ENCODE assay signal across 16 mouse cellular contexts in the genomic region with DNA sequence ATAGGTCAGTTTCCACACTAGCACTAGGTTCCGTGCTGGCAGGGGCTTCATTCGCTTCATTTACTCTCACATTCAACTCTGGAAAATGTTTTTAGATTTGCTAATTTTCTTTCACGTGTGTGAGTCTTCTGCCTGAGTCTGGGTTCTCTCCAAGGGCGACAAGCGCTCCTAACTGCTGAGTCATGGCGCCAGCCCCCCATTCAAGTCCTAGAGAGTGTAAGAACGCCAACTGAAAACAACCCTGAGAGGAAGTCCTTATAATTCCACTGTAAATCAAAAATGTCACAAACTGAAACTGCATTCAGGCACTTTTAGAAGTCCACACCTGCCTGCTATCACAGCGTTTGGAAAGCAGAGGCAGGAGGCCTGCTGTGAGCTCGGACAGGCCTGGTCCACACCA. TPM values are rescaled to one million over a fixed set of nuclear protein-coding genes. Genes with fewer than 3 reads are reported as not detected.
DNase-seq lines count a peak whose midpoint lies in the region; ATAC-seq lines count a peak whose summit lies in the region.
"Had no signal": no experiment of that assay in that cellular context is flagged by ENCODE, and none has a peak within 500 bp of the region (broad histone marks: within the 10 kb centered on the region; RNA-seq: fewer than 3 reads in every experiment).

No protein-coding gene starts in this region.

- H3K4me1 ChIP-seq in midbrain, embryonic 11.5 days (ENCODE audit: control insufficient read depth, insufficient read depth, low read length), result no peaks in the 10 kb centered on the region
- H3K4me1 ChIP-seq in midbrain, embryonic 13.5 days (replicated peaks), result peaks cover 4% of the 10 kb centered on the region; the same call in 1 of the 2 replicates

- 76% methylated on average over 9 of the region's 9 CpGs for WGBS in midbrain, embryonic 11.5 days
- WGBS in midbrain, embryonic 13.5 days, result 72% methylated on average over 9 of the region's 9 CpGs

- H3K27ac ChIP-seq in midbrain, embryonic 11.5 days (ENCODE audit: low read depth, low read length), result no peak overlapping the region
- no peak overlapping the region for H3K27ac ChIP-seq in midbrain, embryonic 13.5 days
- H3K27ac ChIP-seq: embryonic facial prominence, embryonic 13.5 days; heart, embryonic 15.5 days; midbrain, embryonic 15.5 days; neural tube, embryonic 15.5 days had no signal

- H3K9ac ChIP-seq in midbrain, embryonic 11.5 days (ENCODE audit: low read length), result no peak overlapping the region
- no peak overlapping the region for H3K9ac ChIP-seq in midbrain, embryonic 13.5 days (replicated peaks)
- H3K9ac ChIP-seq: embryonic facial prominence, embryonic 13.5 days; heart, embryonic 15.5 days; lung, embryonic 14.5 days; midbrain, embryonic 15.5 days; neural tube, embryonic 15.5 days had no signal

- H3K36me3 ChIP-seq in midbrain, embryonic 11.5 days (ENCODE audit: control insufficient read depth, insufficient read depth, low read length), result no peaks in the 10 kb centered on the region
- H3K36me3 ChIP-seq in midbrain, embryonic 13.5 days, result peaks cover 11% of the 10 kb centered on the region

- ATAC-seq in midbrain, embryonic 11.5 days (ENCODE audit: low FRiP score), result no peak
- no peak for ATAC-seq in midbrain, embryonic 13.5 days
- ATAC-seq in granulocyte monocyte progenitor cell, adult 5-6 weeks (replicated peaks; ENCODE audit: poor library complexity, severe bottlenecking), result peak; percentile 61
- ATAC-seq: midbrain, embryonic 15.5 days had no signal

- H3K9me3 ChIP-seq in midbrain, embryonic 11.5 days (ENCODE audit: control insufficient read depth, low read length), result no peaks in the 10 kb centered on the region
- no peaks in the 10 kb centered on the region for H3K9me3 ChIP-seq in midbrain, embryonic 13.5 days
- H3K9me3 ChIP-seq: embryonic facial prominence, embryonic 13.5 days; heart, embryonic 15.5 days; midbrain, embryonic 15.5 days; neural tube, embryonic 15.5 days had no signal

- H3K4me2 ChIP-seq in midbrain, embryonic 11.5 days, result no peak overlapping the region
- no peak overlapping the region for H3K4me2 ChIP-seq in midbrain, embryonic 13.5 days (replicated peaks)
- H3K4me2 ChIP-seq: embryonic facial prominence, embryonic 13.5 days; heart, embryonic 15.5 days; lung, embryonic 14.5 days; midbrain, embryonic 15.5 days; neural tube, embryonic 15.5 days had no signal

- peak; percentile 26 to 43 for DNase-seq in frontal cortex, postnatal 36 days (ENCODE audit: low spot score in 2 of 2)
- no peak for DNase-seq in frontal cortex, postnatal 25 days (ENCODE audit: low spot score in 2 of 2)
- DNase-seq in midbrain, embryonic 11.5 days (ENCODE audit: low spot score, missing footprints), result peak; percentile 65
- DNase-seq in R1 (ENCODE audit: low read depth, low spot score), result peak; percentile 77
- no peak for DNase-seq in natural killer cell, adult 2 months (ENCODE audit: low spot score in 2 of 2)
- DNase-seq in layer of hippocampus, postnatal 14 days (ENCODE audit: low spot score in 2 of 2), result no peak
- DNase-seq: B cell, adult 2 months; cerebellum, adult 2 months; layer of hippocampus, postnatal 36 days; lung, embryonic 14.5 days had no signal

- no peaks in the 10 kb centered on the region for H3K27me3 ChIP-seq in midbrain, embryonic 11.5 days (ENCODE audit: control insufficient read depth, insufficient read depth, low read length)
- 0 out of 2 replicates have a peak, but pooled peaks cover 5% of the 10 kb centered on the region for H3K27me3 ChIP-seq in midbrain, embryonic 13.5 days
- H3K27me3 ChIP-seq: embryonic facial prominence, embryonic 13.5 days; heart, embryonic 15.5 days; midbrain, embryonic 15.5 days; neural tube, embryonic 15.5 days had no signal

- no peak overlapping the region for H3K4me3 ChIP-seq in midbrain, embryonic 11.5 days (ENCODE audit: low read depth, low read length)
- H3K4me3 ChIP-seq in midbrain, embryonic 13.5 days (replicated peaks), result no peak overlapping the region
- H3K4me3 ChIP-seq: embryonic facial prominence, embryonic 13.5 days; heart, embryonic 15.5 days; midbrain, embryonic 15.5 days; neural tube, embryonic 15.5 days had no signal

RNA-seq across cellular contexts. Expression of gene Gne, which starts 21.9 kb away (rescaled TPM):
- 15.1 and 18.1 TPM in 2 replicates for polyA plus RNA-seq in midbrain, embryonic 11.5 days (2014; fragmentation: Nextera tagmentation; extraction: Ambion mirVana)
- 20.4 and 21.3 TPM in 2 replicates for polyA plus RNA-seq in midbrain, embryonic 13.5 days (2015; fragmentation: Nextera tagmentation; extraction: Ambion mirVana)
- total RNA-seq in granulocyte monocyte progenitor cell, adult 5-6 weeks (2014; fragmentation: Nextera tagmentation), result 32.9 and 42.7 TPM in 2 replicates
- 34.6 and 36.3 TPM in 2 replicates for total RNA-seq in granulocyte monocyte progenitor cell, adult 5-6 weeks (2017)
- total RNA-seq in layer of hippocampus, postnatal 14 days (2021), result 10 to 100 TPM; 42.0 to 45.9 TPM

RNA-seq across cellular contexts. Expression of gene Clta, which starts 57.8 kb away (rescaled TPM):
- polyA plus RNA-seq in midbrain, embryonic 11.5 days (2014; fragmentation: Nextera tagmentation; extraction: Ambion mirVana), result 226 and 236 TPM in 2 replicates
- 275 TPM in 2 replicates for polyA plus RNA-seq in midbrain, embryonic 13.5 days (2015; fragmentation: Nextera tagmentation; extraction: Ambion mirVana)
- total RNA-seq in granulocyte monocyte progenitor cell, adult 5-6 weeks (2014; fragmentation: Nextera tagmentation), result 280 and 311 TPM in 2 replicates
- total RNA-seq in granulocyte monocyte progenitor cell, adult 5-6 weeks (2017), result 422 and 509 TPM in 2 replicates
- total RNA-seq in layer of hippocampus, postnatal 14 days (2021), result 100 to 1,000 TPM; 289 to 299 TPM

Comparison
In these comparisons a context has a peak if more than half of its experiments do, and no peak if none do; other contexts are left out.
1. DNase-seq: peak in frontal cortex, postnatal 36 days (2 of 2), midbrain, embryonic 11.5 days (single experiment) and R1 (single experiment); none in frontal cortex, postnatal 25 days (0 of 2), natural killer cell, adult 2 months (0 of 2) and layer of hippocampus, postnatal 14 days (0 of 2).